Mouse (Mus musculus) 3T3-L1 (cell line): ENCODE data around the gene Mtrf1l.
A peak's percentile ranks its signal among the peaks of the same experiment; 100 is the strongest.

Experiments used
- DNase-seq: peaks from one replicate; pipeline ENCODE4 v3.0.0-alpha.2; 2015; ENCODE audit warnings: low read depth, low spot score

The Mtrf1l gene

DNA sequence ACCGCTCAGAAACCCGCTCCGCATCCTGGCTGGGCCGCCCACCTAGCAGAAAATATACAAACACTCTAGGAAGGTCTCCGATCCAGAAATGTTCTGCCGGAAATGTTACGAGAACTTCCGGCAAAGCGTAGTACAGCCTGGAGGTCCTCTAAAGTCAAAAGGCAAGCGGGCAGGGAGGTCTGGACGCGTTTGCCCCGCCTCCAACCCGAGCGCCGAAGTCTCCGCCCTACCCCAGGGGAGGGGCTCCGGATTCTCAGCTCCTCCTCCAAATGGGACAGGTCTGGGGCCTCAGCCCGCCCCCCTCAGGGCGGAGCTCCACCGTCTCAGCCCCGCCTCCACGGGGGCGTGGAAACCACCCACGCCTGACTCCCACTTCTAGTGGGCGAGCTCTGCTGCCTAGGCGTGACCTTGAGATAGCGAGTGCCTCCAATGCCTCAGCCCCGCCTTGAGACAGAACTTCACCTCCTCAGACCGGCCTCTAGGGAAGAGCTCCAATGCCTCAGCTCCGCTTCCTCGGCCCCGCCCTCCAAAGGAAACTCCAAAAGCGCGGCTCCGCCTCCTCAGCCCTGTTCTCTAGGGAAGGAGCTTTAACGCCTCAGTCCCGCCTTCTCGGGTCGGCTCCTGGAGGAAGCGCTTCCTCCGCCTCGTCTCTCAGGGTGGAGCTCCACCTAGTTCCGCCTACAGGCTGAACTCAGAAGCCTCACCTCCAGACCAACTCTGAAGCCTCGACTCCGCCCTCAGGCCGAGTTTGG, at the start of gene Mtrf1l:
Mtrf1l (minus strand) TSS at position 171 of the 752 bp plus-strand sequence.
- DNase-seq = peak; percentile 98

- no peak for DNase-seq
These were observed 47.4 kb upstream of the Mtrf1l start for GRCm38 (mm10) chr10:5871081-5871480.

- peak; percentile 79 for DNase-seq
These were observed 44.4 kb upstream of the Mtrf1l start for GRCm38 (mm10) chr10:5867981-5868552.

DNA sequence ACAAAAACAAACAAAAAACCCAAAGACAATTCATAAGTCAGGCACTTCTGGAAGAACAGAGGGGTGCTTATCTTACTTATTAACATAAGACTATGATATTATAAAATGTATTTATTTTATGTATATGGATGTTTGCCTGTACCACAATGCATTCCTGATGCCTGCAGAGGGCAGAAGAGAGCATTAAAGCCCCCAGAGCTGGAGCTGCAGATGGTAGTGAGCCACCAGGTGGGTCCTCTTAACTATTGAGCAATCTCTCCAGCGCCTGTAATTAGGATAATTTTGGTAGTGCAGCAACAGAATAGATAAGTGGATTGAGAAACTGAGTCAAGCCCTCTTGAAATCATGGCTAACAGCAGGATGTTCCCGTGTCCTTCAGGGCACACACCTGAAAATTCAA, 42.3 kb upstream of the Mtrf1l start:
- peak; percentile 37 for DNase-seq

- DNase-seq = no peak
These were observed 39.0 kb upstream of the Mtrf1l start for GRCm38 (mm10) chr10:5862669-5863068.

GRCm38 (mm10) chr10:5860849-5861248, 37.1 kb upstream of the Mtrf1l start:
- no peak for DNase-seq

GRCm38 (mm10) chr10:5859729-5860128, 36.0 kb upstream of the Mtrf1l start:
- DNase-seq = no peak

DNA sequence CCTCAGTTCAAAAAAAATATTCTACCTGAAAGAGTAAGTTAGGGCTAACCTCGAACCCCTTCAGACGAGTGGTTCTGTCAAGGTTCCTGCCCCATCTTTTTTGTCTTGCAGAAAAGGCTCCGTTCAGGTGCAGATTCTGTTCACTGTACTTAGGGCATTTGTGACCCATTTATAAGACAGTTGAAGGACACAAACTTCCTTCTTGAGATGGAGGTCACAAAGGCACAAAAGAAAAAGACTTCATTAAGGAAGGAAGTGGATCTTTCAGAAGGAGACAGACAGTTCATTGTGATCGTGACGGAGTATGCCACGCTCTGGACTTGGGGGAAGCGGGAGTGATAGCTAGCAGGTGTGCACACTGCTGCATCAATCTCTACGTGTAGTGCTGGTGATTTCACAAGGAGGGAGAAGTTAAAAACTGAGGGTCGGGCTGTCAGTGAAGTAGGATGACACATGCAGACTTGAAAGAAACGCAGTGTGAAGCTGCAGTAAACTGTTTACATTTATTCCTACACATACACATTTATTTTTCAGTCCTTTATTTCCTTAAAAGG, 34.4 kb upstream of the Mtrf1l start:
- no peak for DNase-seq

DNA sequence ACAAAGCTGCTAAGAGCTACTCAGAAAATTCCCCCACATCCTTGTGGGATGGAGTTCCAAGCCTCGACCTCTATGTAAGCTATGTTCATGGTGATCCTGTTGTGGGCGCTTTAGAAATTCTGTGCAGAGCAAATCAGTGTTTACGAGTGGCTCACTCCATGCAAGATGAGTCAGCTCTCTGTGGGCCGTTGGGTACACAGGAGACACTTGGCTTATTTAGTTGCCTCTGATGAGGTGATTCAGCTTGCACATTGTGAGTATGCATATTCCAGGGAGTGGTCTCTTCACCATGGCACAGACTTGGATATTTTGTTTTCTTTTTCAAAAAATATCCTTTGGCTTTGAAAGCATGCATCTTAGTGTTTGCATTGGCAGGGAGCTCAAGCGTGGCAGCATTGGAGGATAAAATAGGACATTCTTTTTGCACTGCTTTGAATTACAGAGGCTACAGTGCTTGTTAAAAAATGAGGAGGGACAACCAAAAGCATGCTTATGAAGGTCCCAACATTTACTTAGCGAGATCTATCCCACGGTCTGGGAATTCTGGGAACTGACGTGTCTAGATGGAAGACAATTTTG, 29.7 kb upstream of the Mtrf1l start:
- no peak for DNase-seq

DNA sequence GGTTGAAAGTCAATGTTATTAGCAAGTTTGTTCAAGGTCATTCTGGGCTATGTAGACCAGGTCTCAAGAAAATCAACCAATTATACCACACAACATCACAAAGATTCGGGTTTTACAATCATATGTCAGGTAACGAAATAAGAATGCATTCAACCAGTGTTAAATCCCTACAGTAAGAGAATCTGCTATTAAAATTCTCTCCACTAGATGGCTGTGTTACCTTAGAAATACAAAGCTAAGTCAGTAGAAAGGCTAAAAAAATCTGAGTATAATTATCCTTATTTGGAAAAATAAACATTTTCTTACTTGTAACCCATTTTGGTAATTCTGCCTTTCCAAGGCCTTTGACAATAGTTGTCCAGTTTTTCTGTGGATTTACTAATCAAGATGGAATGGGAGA, 23.2 kb upstream of the Mtrf1l start:
- DNase-seq = peak; percentile 46

GRCm38 (mm10) chr10:5841369-5841768, 17.7 kb upstream of the Mtrf1l start:
- DNase-seq = peak; percentile 87

DNA sequence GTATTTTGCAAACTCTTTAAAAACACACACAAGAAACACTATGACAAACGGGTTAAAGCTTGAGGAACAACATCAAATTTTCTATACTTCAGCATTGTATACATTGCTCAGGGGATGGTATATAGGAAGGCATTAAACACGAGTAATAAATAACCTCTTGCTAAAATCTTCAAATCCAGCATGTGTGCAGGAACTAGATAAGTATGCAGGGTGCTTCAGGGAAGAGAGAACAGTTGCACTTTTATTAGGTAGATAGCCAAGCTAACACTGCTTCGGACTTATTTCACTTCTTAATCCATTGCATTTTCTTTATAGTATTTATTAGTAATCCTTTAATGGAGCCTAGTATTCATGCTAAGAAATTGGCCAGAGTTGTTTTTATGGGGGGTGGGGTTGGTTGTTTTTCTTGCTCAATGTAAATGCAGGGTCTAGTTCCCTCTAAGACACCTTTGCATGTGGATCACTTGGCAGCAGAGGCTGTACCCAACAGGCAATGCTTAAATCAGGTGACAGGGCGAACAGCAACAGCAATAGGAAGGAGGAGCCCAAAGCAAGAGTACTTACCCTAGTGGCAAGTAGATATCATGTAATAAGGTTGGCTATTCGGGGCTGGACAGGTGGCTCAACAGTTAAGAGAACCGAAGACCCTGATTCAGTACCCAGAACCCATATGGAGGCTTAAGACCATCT, 2.8 kb upstream of the Mtrf1l start:
- DNase-seq = no peak

GRCm38 (mm10) chr10:5824779-5825178, 1.1 kb upstream of the Mtrf1l start:
- DNase-seq = peak; percentile 83

DNA sequence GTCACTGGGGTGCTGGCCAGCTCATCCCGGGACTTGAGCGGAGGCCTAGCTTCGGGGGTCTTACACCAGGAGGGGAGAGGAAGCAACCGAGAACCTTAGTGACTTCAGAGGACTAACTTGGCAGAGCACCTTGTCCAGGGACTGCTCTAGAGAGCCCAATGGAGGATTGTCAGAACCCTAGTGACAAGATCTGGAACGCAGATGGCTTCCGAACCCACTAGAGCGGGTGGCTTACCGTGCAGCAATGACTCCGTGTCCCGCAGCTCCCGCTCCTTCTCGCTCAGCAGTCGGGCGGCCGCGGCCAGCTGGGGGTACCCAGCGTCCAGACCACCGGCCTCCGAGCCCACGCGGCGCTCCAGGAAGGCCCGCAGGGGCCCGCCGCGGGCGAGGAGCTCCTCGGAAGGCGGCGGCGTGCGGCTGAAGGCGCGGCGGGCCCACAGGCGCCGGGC, 395 bp downstream of the Mtrf1l start:
- peak; percentile 34 for DNase-seq

DNA sequence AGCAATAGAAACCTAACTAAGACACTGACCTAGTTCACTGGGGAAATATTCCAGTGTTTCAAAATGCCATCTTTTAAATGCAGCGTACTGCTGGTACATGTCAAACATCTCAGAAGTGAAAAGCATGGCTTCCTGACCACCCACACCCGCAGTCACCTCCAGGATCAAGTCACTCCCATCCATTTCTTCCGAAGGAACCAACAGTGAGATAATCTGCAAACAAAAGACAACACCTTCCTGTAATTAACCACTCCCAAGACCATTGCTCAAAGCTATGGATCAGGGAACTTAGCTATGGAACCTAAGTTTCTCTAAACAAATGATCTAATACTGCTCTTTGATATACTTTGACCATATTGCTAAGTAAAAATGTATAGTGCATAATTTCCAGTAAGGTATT, 4.9 kb downstream of the Mtrf1l start:
- DNase-seq = no peak

DNA sequence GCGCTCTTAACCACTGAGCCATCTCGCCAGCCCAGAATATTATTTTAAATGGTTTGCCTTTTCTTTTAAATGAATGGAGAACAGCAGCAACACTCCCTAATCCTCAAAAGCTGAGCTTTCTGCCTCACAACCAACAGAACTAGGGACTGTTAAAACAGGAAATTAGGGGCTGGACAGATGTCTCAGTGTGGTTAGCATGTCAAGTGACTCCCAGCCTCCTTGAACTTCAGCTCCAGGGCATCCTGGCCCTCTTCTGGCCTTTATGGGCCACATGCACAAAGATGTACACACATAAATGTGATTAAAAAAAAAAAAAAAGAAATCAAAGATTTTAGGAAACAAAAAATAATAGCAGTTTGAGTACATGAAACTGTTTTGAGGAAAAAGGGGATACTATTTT, 7.7 kb downstream of the Mtrf1l start:
- no peak for DNase-seq

DNA sequence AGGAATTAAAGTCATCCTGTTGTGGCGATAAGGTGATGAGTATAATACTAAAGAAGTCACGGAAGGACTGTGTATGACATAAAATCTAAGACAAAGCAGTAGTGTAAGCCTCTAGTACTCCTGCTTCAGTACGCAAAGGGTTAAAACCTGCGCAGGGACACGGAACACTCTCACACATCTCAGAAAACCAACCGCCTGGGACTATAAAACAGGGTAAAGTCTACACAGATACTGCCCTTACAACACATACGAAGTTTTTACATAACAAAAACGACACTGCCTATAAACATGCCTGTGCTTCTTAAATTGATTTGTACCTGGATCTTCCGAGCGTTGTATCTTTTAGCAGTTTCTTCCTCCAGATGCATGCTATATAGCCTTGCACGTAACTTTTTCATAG, 10.0 kb downstream of the Mtrf1l start:
- no peak for DNase-seq

- DNase-seq = no peak
These were observed 16.0 kb downstream of the Mtrf1l start for GRCm38 (mm10) chr10:5807683-5808082.

- DNase-seq = no peak
These were observed 16.7 kb downstream of the Mtrf1l start for GRCm38 (mm10) chr10:5806996-5807395.

- DNase-seq = peak; percentile 59
These were observed 17.3 kb downstream of the Mtrf1l start for GRCm38 (mm10) chr10:5806416-5806815.

GRCm38 (mm10) chr10:5805731-5806307, 17.9 kb downstream of the Mtrf1l start:
- DNase-seq = peak; percentile 95
